Mouse (Mus musculus) thymus, postnatal 0 days (tissue): ENCODE measurements around the gene Foxr1. TPM values are rescaled to one million over a fixed set of nuclear protein-coding genes. Genes with fewer than 3 reads are reported as not detected.

ENCODE experiments used
- microRNA-seq: library from miRNA; unstranded; fragments of <30 nt; microRNA quantifications from one replicate; pipeline ENCODE4, GENCODE M21; 2016; ENCODE audit warnings: borderline number of aligned reads
- polyA plus RNA-seq: library from polyadenylated mRNA; unstranded; fragments of >200 nt; fragmentation: Nextera tagmentation; extraction: Ambion mirVana; gene quantifications from 2 replicates; pipeline ENCODE4 v1.2.1, GENCODE M21; 2015

The Foxr1 gene
- polyA plus RNA-seq, 1 experiment from 2014 or later: not detected

Small RNA genes within 50 kb of the gene (microRNA-seq; reads per million reads assigned to microRNA genes)
- gene Mir7085: not detected

Other genes starting within 250 kb of the Foxr1 start
- gene Cbl, start 207.1 kb downstream of the Foxr1 start, polyA plus RNA-seq: 51.9 and 60.4 TPM in 2 replicates
- 8.1 TPM in 2 replicates for gene Ccdc153, start 200.5 kb downstream of the Foxr1 start, polyA plus RNA-seq
- gene Pdzd3, start 189.7 kb downstream of the Foxr1 start, polyA plus RNA-seq: 0.45 and 0.49 TPM in 2 replicates
- gene Nlrx1, start 172.5 kb downstream of the Foxr1 start, polyA plus RNA-seq: 5.9 and 6.3 TPM in 2 replicates
- gene Abcg4, start 152.5 kb downstream of the Foxr1 start, polyA plus RNA-seq: 0.09 and 0.12 TPM in 2 replicates
- 22.4 and 22.6 TPM in 2 replicates for gene Hinfp, start 135.5 kb downstream of the Foxr1 start, polyA plus RNA-seq
- gene C2cd2l, start 120.9 kb downstream of the Foxr1 start, polyA plus RNA-seq: 11.0 and 11.2 TPM in 2 replicates
- 25.7 and 25.8 TPM in 2 replicates for gene Dpagt1, start 115.1 kb downstream of the Foxr1 start, polyA plus RNA-seq
- 454 and 470 TPM in 2 replicates for gene H2afx, start 106.4 kb downstream of the Foxr1 start, polyA plus RNA-seq
- gene Hmbs, start 96.9 kb downstream of the Foxr1 start, polyA plus RNA-seq: 74.7 and 79.0 TPM in 2 replicates
- gene Vps11, start 79.5 kb downstream of the Foxr1 start, polyA plus RNA-seq: 30.1 and 30.5 TPM in 2 replicates
- 13.1 and 18.5 TPM in 2 replicates for gene Hyou1, start 61.6 kb downstream of the Foxr1 start, polyA plus RNA-seq
- 16.4 and 18.1 TPM in 2 replicates for gene Slc37a4, start 44.3 kb downstream of the Foxr1 start, polyA plus RNA-seq
- gene Rps25, start 34.0 kb downstream of the Foxr1 start, polyA plus RNA-seq: 3,300 and 3,396 TPM in 2 replicates
- 166 and 171 TPM in 2 replicates for gene Trappc4, start 33.5 kb downstream of the Foxr1 start, polyA plus RNA-seq
- gene Ccdc84, start 22.6 kb downstream of the Foxr1 start, polyA plus RNA-seq: 24.6 and 27.0 TPM in 2 replicates
- gene Upk2, start 13.8 kb upstream of the Foxr1 start, polyA plus RNA-seq: 0.69 and 1.5 TPM in 2 replicates
- gene Bcl9l, start 41.7 kb upstream of the Foxr1 start, polyA plus RNA-seq: 3.2 and 4.4 TPM in 2 replicates
- 1.4 and 1.5 TPM in 2 replicates for gene Cxcr5, start 120.7 kb upstream of the Foxr1 start, polyA plus RNA-seq
- 22.2 and 29.5 TPM in 2 replicates for gene Ddx6, start 163.8 kb upstream of the Foxr1 start, polyA plus RNA-seq
- gene Treh, start 232.1 kb upstream of the Foxr1 start, polyA plus RNA-seq: 0.07 TPM in 1 of 2 replicates, not detected in the other